Mouse (Mus musculus) intestine, embryonic 14.5 days (tissue): ENCODE data around the gene Stambpl1. TPM values are rescaled to one million over a fixed set of nuclear protein-coding genes. Genes with fewer than 3 reads are reported as not detected.
A peak's percentile ranks its signal among the peaks of the same experiment; 100 is the strongest.

ENCODE experiments used
- ATAC-seq: fragments of 200-750 bp; cut with Nextera tagmentation; replicated peaks from 2 replicates; pipeline ENCODE4 v1.8.0; 2017; ENCODE audit warnings: low read depth, moderate number of reproducible peaks, moderate TSS enrichment, moderate library complexity; ENCODE audit not compliant: low FRiP score, low TSS enrichment
- DNase-seq: peaks from one replicate; pipeline ENCODE4 v3.0.0-alpha.2; 2018; ENCODE audit warnings: low spot score
- H3K27ac ChIP-seq: fragments of 300-500 bp; sonication (generic); 2 replicates; pipeline ENCODE4 v1.5.1; 2014; ENCODE audit warnings: low read depth, mild to moderate bottlenecking, control low read depth
- H3K27me3 ChIP-seq: fragments of 300-500 bp; sonication (generic); replicated peaks from 2 replicates; pipeline ENCODE4 v1.6.1; 2014; ENCODE audit warnings: low read length, control low read depth; ENCODE audit not compliant: control insufficient read depth, insufficient read depth
- H3K36me3 ChIP-seq: fragments of 300-500 bp; sonication (generic); 2 replicates; pipeline ENCODE4 v1.6.1; 2014; ENCODE audit warnings: low read length, control low read depth; ENCODE audit not compliant: control insufficient read depth, insufficient read depth
- H3K4me1 ChIP-seq: fragments of 300-500 bp; sonication (generic); replicated peaks from 2 replicates; pipeline ENCODE4 v1.6.1; 2014; ENCODE audit warnings: low read length, control low read depth, mixed read lengths; ENCODE audit not compliant: control insufficient read depth, insufficient read depth
- H3K4me2 ChIP-seq: fragments of 300-500 bp; sonication (generic); 2 replicates; pipeline ENCODE4 v1.6.1; 2014; ENCODE audit warnings: low read length
- H3K4me3 ChIP-seq: fragments of 300-500 bp; sonication (generic); 2 replicates; pipeline ENCODE4 v1.5.1; 2014; ENCODE audit warnings: low read depth, low read length, control low read depth, mixed read lengths
- H3K9ac ChIP-seq: fragments of 300-500 bp; sonication (generic); 2 replicates; pipeline ENCODE4 v1.6.1; 2014; ENCODE audit warnings: mild to moderate bottlenecking, low read length
- H3K9me3 ChIP-seq: fragments of 300-500 bp; sonication (generic); 2 replicates; pipeline ENCODE4 v1.6.1; 2016; ENCODE audit warnings: low read length, control low read depth; ENCODE audit not compliant: control insufficient read depth
- WGBS: fragments of 180-500 bp; shearing (Covaris S2); extraction: QIAGEN DNeasy Blood & Tissue Kit; methylation state at CpG from one replicate; pipeline ENCODE4 v1.1.7; 2014; 5-methylcytosine and 5-hydroxymethylcytosine counted together
- polyA plus RNA-seq: library from polyadenylated mRNA; unstranded; fragments of >200 nt; fragmentation: Nextera tagmentation; extraction: Ambion mirVana; gene quantifications from 2 replicates; pipeline ENCODE4 v1.2.1, GENCODE M21; 2014

The Stambpl1 gene
- polyA plus RNA-seq, 1 experiment from 2014 or later = 17.0 TPM

- H3K27me3 ChIP-seq = no peaks in the 10 kb centered on the region
- WGBS = 84% methylated on average over 3 of the region's 3 CpGs
- ATAC-seq (no peak), DNase-seq (no peak)
- H3K4me3 ChIP-seq = no peak overlapping the region
- 0 out of 2 replicates have a peak, but pooled peaks cover 5% of the 10 kb centered on the region for H3K4me1 ChIP-seq
- H3K9me3 ChIP-seq = no peaks in the 10 kb centered on the region
- H3K4me2 ChIP-seq = no peak overlapping the region
- H3K27ac ChIP-seq = no peak overlapping the region
- H3K9ac ChIP-seq = no peak overlapping the region
- peaks cover 2% of the 10 kb centered on the region; the same call in 1 of the 2 replicates for H3K36me3 ChIP-seq
These were observed 25.7 kb downstream of the Stambpl1 start for GRCm38 (mm10) chr19:34217761-34218160.

DNA sequence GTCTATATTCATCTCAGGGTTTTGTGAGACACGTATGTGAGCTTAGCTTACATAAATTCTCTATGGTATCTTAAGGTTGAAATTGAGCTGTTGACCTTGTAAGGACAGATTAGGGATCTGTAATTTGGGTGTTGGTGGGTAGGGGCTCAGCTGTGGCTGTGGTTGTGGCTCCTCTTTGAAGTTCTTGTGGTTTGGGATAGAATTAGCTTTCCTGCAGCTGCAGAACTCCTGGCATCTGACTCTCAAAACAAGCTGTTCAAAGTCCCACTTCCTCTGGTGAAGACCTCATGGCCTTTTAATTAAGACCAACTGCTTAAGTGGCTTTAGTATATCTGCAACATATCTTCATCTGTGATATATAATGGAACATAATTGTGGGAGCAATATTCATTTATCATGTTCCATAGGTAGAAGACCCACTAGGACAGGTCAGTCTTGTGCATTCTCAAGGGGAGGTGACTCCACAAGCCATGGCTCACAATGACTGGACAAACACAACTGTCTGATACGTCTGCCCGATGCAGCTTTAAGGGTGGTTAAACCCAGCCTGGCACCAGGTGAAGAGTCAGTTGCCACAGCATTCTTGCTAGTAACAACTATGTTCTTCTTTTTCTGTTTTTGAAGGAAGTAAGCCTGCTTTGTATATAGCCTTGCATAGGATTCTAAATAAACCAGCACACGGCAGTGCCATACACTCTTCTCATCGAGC, 27.4 kb downstream of the Stambpl1 start:
- Histone ChIP-seq H3K4me1 (0 out of 2 replicates have a peak, but pooled peaks cover 5% of the 10 kb centered on the region), H3K9ac (no peak overlapping the region), H3K27ac (no peak overlapping the region), H3K4me3 (no peak overlapping the region), H3K36me3 (peaks cover 2% of the 10 kb centered on the region; the same call in 1 of the 2 replicates), H3K9me3 (no peaks in the 10 kb centered on the region), H3K4me2 (no peak overlapping the region), H3K27me3 (no peaks in the 10 kb centered on the region)
- ATAC-seq (no peak), DNase-seq (no peak)
- WGBS = 91% methylated on average over 5 of the region's 5 CpGs

DNA sequence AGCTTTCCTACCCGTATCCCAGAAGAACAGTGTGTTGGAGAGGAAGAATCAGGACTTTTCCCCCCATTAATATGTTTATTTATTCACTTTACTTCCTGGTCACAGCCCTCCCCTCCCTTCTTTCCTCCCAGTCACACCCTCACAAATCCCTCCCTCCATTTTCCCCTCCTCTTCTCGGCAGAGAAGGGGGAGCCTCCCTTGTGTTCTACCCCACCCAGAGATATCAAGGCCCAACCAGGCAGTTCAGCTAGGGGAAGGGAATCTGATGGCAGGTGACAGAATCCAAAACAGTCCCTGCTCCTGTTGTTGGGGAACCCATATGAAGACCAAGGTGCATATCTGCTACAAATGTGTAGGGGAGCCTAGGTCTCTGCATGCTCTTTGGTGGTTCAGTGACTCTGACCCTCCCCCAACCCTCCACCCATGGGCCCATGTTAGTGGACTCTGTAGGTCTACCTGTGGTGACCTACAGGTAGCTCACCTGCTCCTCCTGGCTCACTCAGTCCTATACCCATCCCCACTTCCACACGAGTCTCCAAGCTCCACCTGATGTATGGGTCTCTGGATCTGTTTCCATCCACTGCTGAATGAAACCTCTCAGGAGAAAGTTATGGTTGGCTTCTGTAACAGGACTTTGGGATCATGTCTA, 28.8 kb downstream of the Stambpl1 start:
- ATAC-seq (no peak), DNase-seq (no peak)
- Histone ChIP-seq H3K36me3 (peaks cover 2% of the 10 kb centered on the region; the same call in 1 of the 2 replicates), H3K27me3 (no peaks in the 10 kb centered on the region), H3K4me3 (no peak overlapping the region), H3K27ac (no peak overlapping the region), H3K9me3 (no peaks in the 10 kb centered on the region), H3K4me1 (0 out of 2 replicates have a peak, but pooled peaks cover 5% of the 10 kb centered on the region), H3K4me2 (no peak overlapping the region), H3K9ac (no peak overlapping the region)
- 67% methylated on average over 3 of the region's 3 CpGs for WGBS

DNA sequence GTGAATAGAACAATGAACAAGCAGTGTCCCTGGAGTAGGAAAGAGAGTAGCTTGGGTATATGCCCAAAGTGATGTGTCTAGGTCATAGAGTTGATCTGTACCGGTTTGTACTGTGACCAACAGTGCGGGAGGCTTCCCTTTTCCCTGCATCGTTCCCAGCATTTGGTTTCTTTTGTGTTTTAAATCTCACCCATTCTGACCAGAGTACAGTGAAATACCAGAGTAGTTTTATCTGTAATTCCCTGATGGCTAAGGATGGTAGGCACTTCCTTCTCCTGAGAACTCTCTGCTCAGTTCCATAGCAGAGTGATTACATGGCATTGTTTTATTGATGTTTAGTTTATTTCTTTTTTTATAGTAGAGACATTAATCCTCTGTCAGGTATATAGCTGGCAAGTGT, 30.8 kb downstream of the Stambpl1 start:
- Histone ChIP-seq H3K4me3 (no peak overlapping the region), H3K27ac (no peak overlapping the region), H3K4me1 (no peaks in the 10 kb centered on the region), H3K9ac (no peak overlapping the region), H3K9me3 (no peaks in the 10 kb centered on the region), H3K36me3 (peaks cover 2% of the 10 kb centered on the region; the same call in 1 of the 2 replicates), H3K4me2 (no peak overlapping the region), H3K27me3 (no peaks in the 10 kb centered on the region)
- ATAC-seq (no peak), DNase-seq (no peak)
- WGBS = 87% methylated on average over 3 of the region's 3 CpGs

GRCm38 (mm10) chr19:34231596-34231995, 39.6 kb downstream of the Stambpl1 start:
- no peak for ATAC-seq
- H3K4me3 ChIP-seq = no peak overlapping the region
- H3K27ac ChIP-seq = no peak overlapping the region
- WGBS = 63% methylated on average over 7 of the region's 7 CpGs
- H3K9me3 ChIP-seq = no peaks in the 10 kb centered on the region
- no peak overlapping the region for H3K9ac ChIP-seq
- no peak for DNase-seq
- H3K4me1 ChIP-seq = no peaks in the 10 kb centered on the region
- no peaks in the 10 kb centered on the region for H3K27me3 ChIP-seq
- peaks cover 5% of the 10 kb centered on the region; the same call in 1 of the 2 replicates for H3K36me3 ChIP-seq
- H3K4me2 ChIP-seq = no peak overlapping the region

- Histone ChIP-seq H3K4me2 (no peak overlapping the region), H3K4me1 (no peaks in the 10 kb centered on the region), H3K4me3 (no peak overlapping the region), H3K27me3 (no peaks in the 10 kb centered on the region), H3K9ac (no peak overlapping the region), H3K36me3 (peaks cover 11% of the 10 kb centered on the region; the same call in 1 of the 2 replicates), H3K27ac (no peak overlapping the region), H3K9me3 (no peaks in the 10 kb centered on the region)
- ATAC-seq (no peak), DNase-seq (no peak)
- WGBS = 65% methylated on average over 5 of the region's 5 CpGs
These were observed 40.3 kb downstream of the Stambpl1 start for GRCm38 (mm10) chr19:34232326-34232725.

GRCm38 (mm10) chr19:34233944-34234343, 41.9 kb downstream of the Stambpl1 start:
- Histone ChIP-seq H3K4me3 (no peak overlapping the region), H3K4me2 (no peak overlapping the region), H3K27me3 (no peaks in the 10 kb centered on the region), H3K4me1 (no peaks in the 10 kb centered on the region), H3K9ac (no peak overlapping the region), H3K36me3 (peaks cover 11% of the 10 kb centered on the region; the same call in 1 of the 2 replicates), H3K9me3 (no peaks in the 10 kb centered on the region), H3K27ac (no peak overlapping the region)
- 54% methylated on average over 14 of the region's 14 CpGs for WGBS
- ATAC-seq (no peak; the same call in 1 of the 2 replicates), DNase-seq (peak; percentile 55)

DNA sequence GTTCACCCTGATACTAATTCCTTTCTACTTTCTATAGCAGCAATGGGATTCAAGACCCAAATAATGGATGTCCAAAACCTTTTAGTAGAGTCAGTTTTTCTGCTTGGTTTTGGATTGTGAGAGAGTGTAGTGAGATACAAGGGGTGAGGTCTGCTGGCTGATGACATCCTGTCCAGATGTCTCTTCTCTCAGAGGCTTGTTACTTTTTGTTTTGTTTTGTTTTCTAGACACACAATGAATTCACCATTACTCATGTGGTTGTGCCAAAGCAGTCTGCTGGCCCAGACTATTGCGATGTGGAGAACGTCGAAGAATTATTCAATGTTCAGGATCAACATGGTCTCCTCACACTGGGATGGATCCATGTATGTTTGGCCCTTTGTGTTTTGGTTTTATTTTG, 44.0 kb downstream of the Stambpl1 start:
- no peak overlapping the region for H3K4me2 ChIP-seq
- no peaks in the 10 kb centered on the region for H3K9me3 ChIP-seq
- H3K4me1 ChIP-seq = no peaks in the 10 kb centered on the region
- WGBS = 76% methylated on average over 3 of the region's 3 CpGs
- H3K27ac ChIP-seq = no peak overlapping the region
- no peak for DNase-seq
- H3K4me3 ChIP-seq = no peak overlapping the region
- peaks cover 21% of the 10 kb centered on the region; the same call in 1 of the 2 replicates for H3K36me3 ChIP-seq
- no peak overlapping the region for H3K9ac ChIP-seq
- no peak for ATAC-seq
- H3K27me3 ChIP-seq = no peaks in the 10 kb centered on the region
